8 mouse cellular contexts compared by ENCODE assay signal in genomic region chr3:32736244-32737171, GRCm38 (mm10). TPM values are rescaled to one million over a fixed set of nuclear protein-coding genes. Genes with fewer than 3 reads are reported as not detected.
A peak's percentile ranks its signal among the peaks of the same experiment; 100 is the strongest.
DNase-seq lines count a peak whose midpoint lies in the region; ATAC-seq and TF ChIP-seq lines count a peak whose summit lies in the region.

Gene Ndufb5, plus strand, starts transcription at chr3:32736990.

- peak within 1 kb of the TSS; percentile 86 to 99 for H3K4me3 ChIP-seq in ES-E14 (ENCODE audit: insufficient read depth in 1 of 2, low read depth in 1 of 2, low read length in 2 of 2, poor library complexity in 1 of 2, severe bottlenecking in 1 of 2)
- peak within 1 kb of the TSS; percentile 68 for H3K4me3 ChIP-seq in forebrain, embryonic 15.5 days
- peak within 1 kb of the TSS; percentile 94 for H3K4me3 ChIP-seq in lung, adult 2 months (replicated peaks; ENCODE audit: extremely low read depth, low read depth, low read length)

- peaks cover 8% of the 10 kb centered on the region for H3K36me3 ChIP-seq in ES-E14 (ENCODE audit: control insufficient read depth, insufficient read depth, low read length, poor library complexity, severe bottlenecking)
- H3K36me3 ChIP-seq in forebrain, embryonic 15.5 days = peaks cover 14% of the 10 kb centered on the region

- H3K9me3 ChIP-seq in ES-E14 (ENCODE audit: control insufficient read depth, insufficient read depth, low read depth, low read length) = no peaks in the 10 kb centered on the region
- no peaks in the 10 kb centered on the region for H3K9me3 ChIP-seq in forebrain, embryonic 15.5 days

- ATAC-seq in forebrain, embryonic 15.5 days (replicated peaks) = peak; percentile 99
- peak; percentile 97 for ATAC-seq in neutrophil, adult 5-6 weeks (ENCODE audit: extremely low read depth, insufficient number of reproducible peaks, low FRiP score, poor library complexity, severe bottlenecking)

- intact Hi-C loops in heart, postnatal 25 days (cut with DNase I) = loop anchor here (2.0 to 10.0 kb wide), 2 partner anchors 28 to 1058 kb away; partner anchors contain the start of gene Ttc14

- peak within 1 kb of the TSS; percentile 68 for H3K4me2 ChIP-seq in forebrain, embryonic 15.5 days (replicated peaks)

- no peak for TF ChIP-seq CTCF in lung, adult 2 months (IDR thresholded peaks at IDR 0.05; ENCODE audit: insufficient read depth, low read length)

- peak within 1 kb of the TSS; percentile 93 for H3K9ac ChIP-seq in ES-E14 (ENCODE audit: insufficient read depth, low read depth, low read length, poor library complexity, severe bottlenecking)
- H3K9ac ChIP-seq in forebrain, embryonic 15.5 days (replicated peaks) = peak within 1 kb of the TSS; percentile 72

- H3K4me1 ChIP-seq in ES-E14 (ENCODE audit: control insufficient read depth in 2 of 2, insufficient read depth in 2 of 2, low read length in 2 of 2, poor library complexity in 1 of 2) = peaks cover 0 to 2% of the 10 kb centered on the region in 2 experiments; a peak in 1 of 4 replicates
- H3K4me1 ChIP-seq in forebrain, embryonic 15.5 days = peaks cover 23% of the 10 kb centered on the region
- peaks cover 5% of the 10 kb centered on the region; the same call in 1 of the 2 replicates for H3K4me1 ChIP-seq in lung, adult 2 months (ENCODE audit: control insufficient read depth, insufficient read depth, low read length)

- H3K27ac ChIP-seq in ES-E14 (ENCODE audit: insufficient read depth, low read depth, low read length, poor library complexity, severe bottlenecking) = peak within 1 kb of the TSS; percentile 86
- H3K27ac ChIP-seq in forebrain, embryonic 15.5 days (replicated peaks) = peak within 1 kb of the TSS; percentile 89

- TF ChIP-seq POLR2A in lung, adult 2 months (IDR thresholded peaks at IDR 0.05; ENCODE audit: borderline replicate concordance, extremely low read depth, low read depth, low read length) = peak; percentile 78; the same call in 1 of the 2 replicates

- DNase-seq in ES-E14 (ENCODE audit: low read depth, low spot score) = peak; percentile 99
- peak; percentile 99 for DNase-seq in cerebellum, adult 11-12 months
- DNase-seq in heart, postnatal 25 days (ENCODE audit: low spot score) = peak; percentile 98
- peak; percentile 99 to 100 for DNase-seq in layer of hippocampus, adult 18-20 months (ENCODE audit: low spot score in 2 of 2)
- DNase-seq in lung, adult 2 months = peak; percentile 97
- peak; percentile 96 to 97 for DNase-seq in thymus, adult 18-20 months

- under 1% methylated on average over 62 of the region's 62 CpGs for WGBS in forebrain, embryonic 15.5 days
- WGBS in lung, adult 2 months = under 1% methylated on average over 62 of the region's 62 CpGs

- in situ Hi-C loops in ES-E14 (cut with MboI; ENCODE audit: low sequenced_read_pairs in 2 of 2, unreplicated experiment in 2 of 2) = no loop called here

- H3K27me3 ChIP-seq in forebrain, embryonic 15.5 days = no peaks in the 10 kb centered on the region

TF ChIP-seq in ES-E14, 5 proteins besides CTCF, POLR2A, EP300 and RAD21:
- TF ChIP-seq HCFC1 (IDR thresholded peaks at IDR 0.05; ENCODE audit: borderline replicate concordance, insufficient read depth, low read length) = peak; percentile 92
- TF ChIP-seq ZNF384 (IDR thresholded peaks at IDR 0.05; ENCODE audit: low read depth, low read length) = no peak

RNA-seq across cellular contexts. Expression of gene Ndufb5, which starts in this region (rescaled TPM):
- 199 and 237 TPM in 2 replicates for total RNA-seq in ES-E14 (2012; rRNA removed)
- 287 and 299 TPM in 2 replicates for polyA plus RNA-seq in forebrain, embryonic 15.5 days (2015; fragmentation: Nextera tagmentation; extraction: Ambion mirVana)
- 100 to 1,000 TPM; 874 to 922 TPM for total RNA-seq in heart, postnatal 25 days (2021)
- total RNA-seq in layer of hippocampus, adult 18-20 months (2021) = 100 to 1,000 TPM; 181 to 187 TPM
- 103 and 111 TPM in 2 replicates for polyA plus RNA-seq in lung, adult 2 months (2012; rRNA removed)
- total RNA-seq in neutrophil, adult 5-6 weeks (2017) = 53.3 and 76.5 TPM in 2 replicates

Comparison
In these comparisons a context has a peak if more than half of its experiments do, and no peak if none do; other contexts are left out.
1. Peak in every context shown above with its lines: DNase-seq, ATAC-seq, H3K4me3 ChIP-seq and H3K27ac ChIP-seq.